Mouse (Mus musculus): ENCODE measurements around the gene Tln1. TPM values are rescaled to one million over a fixed set of nuclear protein-coding genes. Genes with fewer than 3 reads are reported as not detected.

Tln1 gene
- polyA plus RNA-seq, 1 experiment, result 621 TPM

- no peak for TF ChIP-seq CTCF (IDR thresholded peaks at IDR 0.05; ENCODE audit: control insufficient read depth, insufficient read depth, low read length)
- no peak for TF ChIP-seq POLR2A (IDR thresholded peaks at IDR 0.05; ENCODE audit: borderline replicate concordance, control insufficient read depth, low read depth, low read length)
- 74% methylated on average over 6 of the region's 6 CpGs for WGBS
Observed at GRCm38 (mm10) chr4:43503506-43503905, 59.0 kb downstream of the Tln1 start.

GRCm38 (mm10) chr4:43503041-43503440 lies 59.5 kb downstream of the Tln1 start:
- Histone ChIP-seq H3K27ac (ENCODE audit: control insufficient read depth, insufficient read depth, low read depth, low read length, poor library complexity) (no peak overlapping the region), H3K4me1 (ENCODE audit: control insufficient read depth, insufficient read depth, low read length) (peaks cover 4% of the 10 kb centered on the region), H3K4me3 (replicated peaks; ENCODE audit: control insufficient read depth, low read depth, low read length) (no peak overlapping the region)
- WGBS, result 84% methylated on average over 2 of the region's 2 CpGs
- TF ChIP-seq CTCF (IDR thresholded peaks at IDR 0.05; ENCODE audit: control insufficient read depth, insufficient read depth, low read length) (no peak), POLR2A (IDR thresholded peaks at IDR 0.05; ENCODE audit: borderline replicate concordance, control insufficient read depth, low read depth, low read length) (no peak)

More at GRCm38 (mm10) chr4:43503506-43503905, 59.0 kb downstream of the Tln1 start:
- Histone ChIP-seq H3K4me3 (replicated peaks; ENCODE audit: control insufficient read depth, low read depth, low read length) (no peak overlapping the region), H3K27ac (ENCODE audit: control insufficient read depth, insufficient read depth, low read depth, low read length, poor library complexity) (no peak overlapping the region), H3K4me1 (ENCODE audit: control insufficient read depth, insufficient read depth, low read length) (peaks cover 4% of the 10 kb centered on the region)

DNA sequence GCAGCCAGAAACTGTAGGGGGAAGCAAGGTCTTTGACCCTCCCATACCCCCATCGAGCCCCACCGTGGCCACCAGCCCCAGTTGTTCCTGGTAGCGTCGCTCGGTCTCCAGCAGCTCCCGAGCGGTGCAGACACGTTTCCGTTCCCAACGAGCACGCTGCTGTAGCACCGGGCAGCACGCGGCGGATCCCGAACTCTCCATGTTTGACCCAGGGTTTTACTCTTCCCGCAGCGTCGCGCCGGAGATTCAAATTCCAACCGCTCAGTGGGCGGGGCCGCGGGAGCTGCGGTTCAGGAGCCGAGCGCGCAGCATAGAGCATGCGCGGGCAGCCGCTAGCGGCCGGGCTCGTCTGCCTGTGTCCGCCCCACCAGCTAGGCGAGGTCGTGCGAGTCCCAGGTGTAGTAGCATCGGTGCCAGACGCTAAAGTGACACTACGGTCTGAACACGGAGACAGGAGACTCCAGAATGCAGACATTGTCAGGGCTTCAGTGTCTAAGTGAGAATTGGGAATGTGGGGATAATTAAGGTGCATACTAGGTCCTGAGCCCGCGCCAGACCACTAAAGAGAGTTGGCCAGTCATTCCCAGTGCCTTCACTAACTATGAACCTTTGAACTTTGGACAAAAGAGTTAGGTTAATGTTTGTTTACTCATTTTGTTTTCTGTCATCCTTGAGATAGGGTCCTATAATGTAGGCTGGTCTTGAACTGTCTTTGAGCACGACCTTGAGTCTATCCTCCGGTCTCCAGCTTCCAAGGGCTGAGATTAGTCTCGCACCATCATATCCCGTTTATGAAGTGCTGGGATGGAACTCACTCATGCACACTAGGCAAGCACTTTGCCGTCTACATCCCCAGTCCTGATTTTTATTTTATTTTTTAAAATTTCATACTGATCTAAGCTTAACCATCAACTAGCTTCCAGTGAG lies 62.8 kb downstream of the Tln1 start, which contains the start of gene Arhgef39:
Gene Arhgef39 (minus strand): TSS at position 289 of the 927 bp plus-strand sequence.
- Histone ChIP-seq H3K4me3 (replicated peaks; ENCODE audit: control insufficient read depth, low read depth, low read length) (peak within 1 kb of the TSS; percentile 93), H3K27ac (ENCODE audit: control insufficient read depth, insufficient read depth, low read depth, low read length, poor library complexity) (peak within 1 kb of the TSS; percentile 70), H3K4me1 (ENCODE audit: control insufficient read depth, insufficient read depth, low read length) (peaks cover 6% of the 10 kb centered on the region)
- 5% methylated on average over 50 of the region's 50 CpGs for WGBS
- TF ChIP-seq CTCF (IDR thresholded peaks at IDR 0.05; ENCODE audit: control insufficient read depth, insufficient read depth, low read length), result no peak
- peak; percentile 53; the same call in 1 of the 2 replicates for TF ChIP-seq POLR2A (IDR thresholded peaks at IDR 0.05; ENCODE audit: borderline replicate concordance, control insufficient read depth, low read depth, low read length)

DNA sequence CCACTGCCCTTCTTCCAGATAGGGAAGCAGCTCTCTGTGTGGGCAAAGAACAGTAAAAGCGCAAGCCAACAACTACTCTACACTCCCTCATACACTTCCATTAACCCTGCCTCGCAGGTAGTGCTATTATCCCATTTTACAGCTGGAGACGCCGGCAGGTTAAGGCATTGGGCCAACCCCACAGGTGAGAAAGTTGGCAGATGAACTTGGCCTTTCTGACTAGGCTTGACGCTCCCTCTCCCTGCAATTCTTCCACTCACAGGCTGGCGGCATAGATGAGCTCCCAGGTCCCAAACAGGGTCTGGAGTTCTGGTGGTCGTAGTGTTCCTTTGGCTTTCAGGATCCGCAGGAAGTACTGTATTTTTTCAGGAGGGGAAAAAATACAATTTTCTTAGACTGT lies 63.5 kb downstream of the Tln1 start:
- Histone ChIP-seq H3K27ac (ENCODE audit: control insufficient read depth, insufficient read depth, low read depth, low read length, poor library complexity) (peak overlapping the region; percentile 70; the same call in 1 of the 2 replicates), H3K4me1 (ENCODE audit: control insufficient read depth, insufficient read depth, low read length) (peaks cover 8% of the 10 kb centered on the region), H3K4me3 (replicated peaks; ENCODE audit: control insufficient read depth, low read depth, low read length) (peak overlapping the region; percentile 93)
- WGBS, result 5% methylated on average over 8 of the region's 8 CpGs
- TF ChIP-seq POLR2A (IDR thresholded peaks at IDR 0.05; ENCODE audit: borderline replicate concordance, control insufficient read depth, low read depth, low read length) (no peak), CTCF (IDR thresholded peaks at IDR 0.05; ENCODE audit: control insufficient read depth, insufficient read depth, low read length) (peak; percentile 39; the same call in 1 of the 2 replicates)

DNA sequence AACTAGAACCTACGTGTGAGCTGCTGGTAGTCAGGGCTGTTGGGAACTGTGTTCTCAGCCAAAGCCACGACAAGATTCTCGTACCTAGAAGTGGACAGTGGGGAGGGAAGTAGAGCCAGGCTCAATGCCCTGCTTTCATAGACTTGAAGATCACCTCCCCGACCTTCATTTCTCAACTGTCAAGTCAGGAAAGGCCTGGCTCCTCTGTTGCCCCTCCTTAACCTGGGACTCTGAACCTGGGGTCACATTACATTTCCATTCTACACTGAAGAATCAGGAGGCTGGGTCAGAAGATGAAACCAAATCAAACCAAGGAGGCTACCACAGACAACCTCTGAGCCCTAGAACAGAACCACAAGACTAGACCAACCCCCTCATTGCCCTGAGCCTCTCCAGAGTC lies 64.5 kb downstream of the Tln1 start:
- WGBS, result 52% methylated on average over 4 of the region's 4 CpGs
- Histone ChIP-seq H3K27ac (ENCODE audit: control insufficient read depth, insufficient read depth, low read depth, low read length, poor library complexity) (no peak overlapping the region), H3K4me3 (replicated peaks; ENCODE audit: control insufficient read depth, low read depth, low read length) (peak overlapping the region; percentile 93), H3K4me1 (ENCODE audit: control insufficient read depth, insufficient read depth, low read length) (peaks cover 8% of the 10 kb centered on the region)
- TF ChIP-seq POLR2A (IDR thresholded peaks at IDR 0.05; ENCODE audit: borderline replicate concordance, control insufficient read depth, low read depth, low read length), result no peak
- no peak for TF ChIP-seq CTCF (IDR thresholded peaks at IDR 0.05; ENCODE audit: control insufficient read depth, insufficient read depth, low read length)

- TF ChIP-seq POLR2A (IDR thresholded peaks at IDR 0.05; ENCODE audit: borderline replicate concordance, control insufficient read depth, low read depth, low read length) (no peak), CTCF (IDR thresholded peaks at IDR 0.05; ENCODE audit: control insufficient read depth, insufficient read depth, low read length) (no peak)
- Histone ChIP-seq H3K27ac (ENCODE audit: control insufficient read depth, insufficient read depth, low read depth, low read length, poor library complexity) (no peak overlapping the region), H3K4me1 (ENCODE audit: control insufficient read depth, insufficient read depth, low read length) (peaks cover 8% of the 10 kb centered on the region), H3K4me3 (replicated peaks; ENCODE audit: control insufficient read depth, low read depth, low read length) (no peak overlapping the region)
- 92% methylated on average over 8 of the region's 8 CpGs for WGBS
Observed at GRCm38 (mm10) chr4:43497405-43497804, 65.1 kb downstream of the Tln1 start.

DNA sequence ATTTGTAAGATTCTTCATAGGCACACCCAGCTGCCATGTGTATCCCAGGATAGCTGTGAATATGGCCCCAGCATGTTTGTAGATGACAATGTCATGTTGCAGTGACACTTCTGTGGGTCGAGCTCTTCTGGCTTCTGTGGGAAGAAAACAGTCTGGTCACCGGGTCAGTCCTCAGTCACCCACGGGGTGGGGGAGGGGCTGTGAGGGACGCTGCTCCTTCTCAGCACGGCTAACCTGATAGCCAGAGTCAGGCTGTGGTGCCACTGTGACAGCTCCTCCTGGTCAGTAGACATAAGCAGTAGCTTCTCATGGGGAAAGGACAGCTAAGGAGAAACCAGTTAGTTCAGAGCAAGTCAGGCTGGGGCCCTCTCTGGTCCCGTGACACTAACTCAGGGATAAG lies 65.9 kb downstream of the Tln1 start:
- 76% methylated on average over 6 of the region's 6 CpGs for WGBS
- H3K4me1 ChIP-seq (ENCODE audit: control insufficient read depth, insufficient read depth, low read length), result peaks cover 8% of the 10 kb centered on the region
- no peak for TF ChIP-seq POLR2A (IDR thresholded peaks at IDR 0.05; ENCODE audit: borderline replicate concordance, control insufficient read depth, low read depth, low read length)
- TF ChIP-seq CTCF (IDR thresholded peaks at IDR 0.05; ENCODE audit: control insufficient read depth, insufficient read depth, low read length), result no peak
- H3K27ac ChIP-seq (ENCODE audit: control insufficient read depth, insufficient read depth, low read depth, low read length, poor library complexity), result no peak overlapping the region
- no peak overlapping the region for H3K4me3 ChIP-seq (replicated peaks; ENCODE audit: control insufficient read depth, low read depth, low read length)

- WGBS, result under 1% methylated on average over 9 of the region's 9 CpGs
- peak overlapping the region; percentile 65 for H3K4me3 ChIP-seq (replicated peaks; ENCODE audit: control insufficient read depth, low read depth, low read length)
- H3K4me1 ChIP-seq (ENCODE audit: control insufficient read depth, insufficient read depth, low read length), result peaks cover 4% of the 10 kb centered on the region; the same call in 1 of the 2 replicates
- peak overlapping the region; percentile 80 for H3K27ac ChIP-seq (ENCODE audit: control insufficient read depth, insufficient read depth, low read depth, low read length, poor library complexity)
- no peak for TF ChIP-seq CTCF (IDR thresholded peaks at IDR 0.05; ENCODE audit: control insufficient read depth, insufficient read depth, low read length)
- TF ChIP-seq POLR2A (IDR thresholded peaks at IDR 0.05; ENCODE audit: borderline replicate concordance, control insufficient read depth, low read depth, low read length), result no peak
Observed at GRCm38 (mm10) chr4:43493846-43494240, 68.6 kb downstream of the Tln1 start.
